Mouse (Mus musculus) cerebellum, postnatal 10 days (tissue): ENCODE data around the gene Tnfsf12.

Experiments
- DNase-seq, 2 experiments: peaks; one replicate each; pipeline ENCODE4 v3.0.0; 2021; ENCODE audit warnings: mixed read lengths in 2 of 2

Tnfsf12 gene

GRCm38 (mm10) chr11:69645860-69646259 is 49.8 kb downstream of the Tnfsf12 start:
- no peak for DNase-seq
